Mouse (Mus musculus) natural killer cell, adult 2 months (primary cell): ENCODE measurements around the gene Krt84.
"Not testable (repeated sequence)": the region's sequence is repeated elsewhere in the genome, so short reads cannot be mapped to it uniquely, and the experiment has no call there.

Experiments
- DNase-seq, 2 experiments: peaks; one replicate each; pipeline ENCODE4 v3.0.0; 2022; ENCODE audit warnings: low spot score in 2 of 2

Gene Krt84

GRCm38 (mm10) chr15:101532720-101533119, at the start of gene Krt84:
Gene Krt84, minus strand, starts transcription at chr15:101532820.
- no peak for DNase-seq

DNA sequence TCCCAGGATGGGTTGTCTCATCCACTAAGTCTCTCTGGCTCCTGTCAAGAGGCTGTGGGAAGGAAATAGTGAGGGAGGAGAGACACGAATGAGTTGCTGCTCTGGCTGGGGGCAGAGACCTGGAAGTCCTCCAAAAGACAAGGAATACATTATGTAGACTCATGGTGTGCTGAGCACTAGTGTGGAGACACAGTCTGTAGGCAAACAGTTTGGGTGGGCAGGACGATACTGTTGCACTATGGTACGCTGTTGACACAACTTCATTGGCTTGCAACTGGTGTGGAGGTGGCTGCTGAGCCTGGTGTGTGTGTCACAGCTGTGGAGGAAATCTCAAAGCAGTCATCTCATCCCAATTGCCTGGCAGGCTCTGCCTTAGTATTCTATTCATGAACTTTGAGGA, 49.1 kb upstream of the Krt84 start:
- DNase-seq, result no peak

DNA sequence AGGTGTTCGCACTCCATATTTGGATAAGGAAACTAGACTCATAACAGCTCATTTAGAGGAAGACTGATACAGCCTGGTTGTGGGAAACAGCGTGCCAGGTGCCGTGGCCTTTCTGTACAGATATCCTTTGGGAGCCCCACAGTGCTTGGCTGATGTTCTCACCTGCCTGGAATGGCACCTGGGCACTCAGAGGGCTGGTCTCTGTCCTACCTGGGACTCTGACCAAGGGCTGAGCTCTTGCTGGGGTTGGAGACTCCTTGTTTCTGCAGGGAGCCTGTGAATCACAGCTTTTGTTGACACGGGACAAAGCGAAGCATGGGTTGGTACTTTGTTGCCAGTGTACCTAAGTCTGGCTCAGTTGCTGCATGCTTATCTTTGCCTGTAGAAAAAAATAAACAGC, 42.9 kb upstream of the Krt84 start:
- no peak for DNase-seq

GRCm38 (mm10) chr15:101573796-101574345, 41.3 kb upstream of the Krt84 start, which contains the start of gene Krt75:
Gene Krt75, minus strand, starts transcription at chr15:101573904.
- no peak for DNase-seq

GRCm38 (mm10) chr15:101567780-101568179, 35.2 kb upstream of the Krt84 start:
- no peak for DNase-seq

- no peak for DNase-seq
Measured at GRCm38 (mm10) chr15:101562850-101563249, 30.2 kb upstream of the Krt84 start, which contains the start of gene Krt90. Gene Krt90, minus strand, starts transcription at chr15:101562950.

DNA sequence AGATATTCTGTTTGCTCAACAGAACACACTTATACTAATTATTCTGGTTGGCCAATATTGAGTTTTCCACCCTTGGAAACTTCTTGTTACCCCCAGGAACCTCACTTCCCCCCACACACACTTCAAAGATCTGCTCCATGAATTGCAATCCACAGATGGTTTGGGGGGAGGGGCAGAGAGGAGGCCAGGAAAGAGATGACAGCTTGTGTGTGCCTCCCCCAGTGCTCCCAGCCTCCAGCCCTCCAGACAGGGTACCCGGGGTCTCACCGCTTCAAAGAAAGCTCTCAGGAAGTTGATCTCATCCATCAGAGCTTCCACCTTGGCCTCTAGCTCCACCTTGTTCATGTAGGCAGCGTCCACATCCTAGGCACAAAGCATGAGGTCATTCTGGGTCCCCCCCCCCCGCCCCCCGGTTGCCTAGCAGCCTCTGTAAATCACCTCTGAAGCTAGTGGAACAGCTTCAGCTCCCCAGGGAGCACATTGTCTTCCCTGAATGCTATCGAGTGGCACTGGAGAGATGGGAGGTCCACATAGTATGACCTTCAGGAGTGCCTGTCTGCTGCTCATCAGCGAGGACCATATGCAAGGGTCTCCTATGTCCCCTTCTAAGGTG, 25.5 kb upstream of the Krt84 start:
- no peak for DNase-seq

GRCm38 (mm10) chr15:101553169-101553568, 20.5 kb upstream of the Krt84 start:
- no peak for DNase-seq

DNA sequence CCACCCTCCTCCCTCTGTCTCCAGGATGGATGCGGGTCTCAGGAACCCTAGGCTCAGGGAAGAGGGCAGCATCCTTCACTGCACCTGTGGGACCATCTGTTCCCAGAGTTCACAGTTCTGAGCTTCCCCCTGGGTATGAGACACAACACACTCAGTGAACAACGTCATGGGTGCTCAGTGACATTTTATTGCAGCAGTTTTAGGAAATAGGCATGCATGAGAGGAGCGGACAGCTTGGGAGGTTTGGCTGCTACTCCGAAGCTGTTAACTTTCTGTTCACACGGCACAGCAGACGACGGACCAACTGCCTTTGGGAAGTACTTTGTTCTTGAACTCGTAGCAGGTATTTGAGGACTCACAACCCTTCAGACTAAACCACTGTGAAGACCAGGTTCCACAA, 19.6 kb upstream of the Krt84 start:
- DNase-seq, result no peak

DNA sequence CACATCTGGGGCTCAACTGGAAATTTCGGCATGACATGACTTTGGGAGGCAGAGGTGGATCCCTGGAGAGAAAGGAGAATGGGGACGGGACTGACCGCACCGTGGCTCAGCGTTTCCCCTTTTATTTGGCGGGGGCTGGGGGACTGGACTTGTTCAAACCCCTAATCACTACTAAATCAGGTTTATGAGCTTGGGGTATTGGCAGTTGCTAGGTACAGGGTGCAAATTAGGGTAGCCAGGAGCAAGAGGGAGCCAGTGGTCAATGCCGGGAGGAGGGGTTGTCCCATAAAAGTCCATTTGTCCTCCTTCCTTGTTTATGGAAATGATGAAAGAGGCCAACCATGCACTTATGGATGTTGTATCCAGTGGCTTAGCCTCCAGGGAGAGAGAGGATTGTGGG, 17.9 kb upstream of the Krt84 start, which contains the start of gene Krt82:
Gene Krt82, minus strand, starts transcription at position 101 of the 400 bp plus-strand sequence.
- no peak for DNase-seq

DNA sequence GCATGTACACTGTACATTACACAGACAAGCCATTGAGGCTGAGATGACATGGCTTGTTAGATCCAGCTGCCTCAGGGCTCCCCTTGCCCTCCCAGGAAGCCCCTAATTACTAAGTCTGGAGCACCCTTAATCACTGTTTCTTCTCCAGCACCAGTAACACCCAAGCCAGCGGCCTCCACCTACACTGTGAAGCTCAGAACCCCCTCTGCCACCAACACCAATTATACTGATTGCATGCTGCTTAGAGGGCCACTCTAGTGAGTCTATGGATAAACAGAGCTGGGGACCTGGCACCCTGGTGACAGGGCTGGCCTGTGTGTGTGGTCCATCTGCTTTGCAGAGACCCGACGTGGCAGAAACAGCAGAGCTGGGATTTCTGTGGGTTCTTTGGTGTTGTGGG, 11.9 kb upstream of the Krt84 start:
- no peak for DNase-seq

- no peak for DNase-seq
Measured at GRCm38 (mm10) chr15:101542543-101542942, 9.9 kb upstream of the Krt84 start.

- no peak for DNase-seq
Measured at GRCm38 (mm10) chr15:101538580-101538900, 5.9 kb upstream of the Krt84 start.

DNA sequence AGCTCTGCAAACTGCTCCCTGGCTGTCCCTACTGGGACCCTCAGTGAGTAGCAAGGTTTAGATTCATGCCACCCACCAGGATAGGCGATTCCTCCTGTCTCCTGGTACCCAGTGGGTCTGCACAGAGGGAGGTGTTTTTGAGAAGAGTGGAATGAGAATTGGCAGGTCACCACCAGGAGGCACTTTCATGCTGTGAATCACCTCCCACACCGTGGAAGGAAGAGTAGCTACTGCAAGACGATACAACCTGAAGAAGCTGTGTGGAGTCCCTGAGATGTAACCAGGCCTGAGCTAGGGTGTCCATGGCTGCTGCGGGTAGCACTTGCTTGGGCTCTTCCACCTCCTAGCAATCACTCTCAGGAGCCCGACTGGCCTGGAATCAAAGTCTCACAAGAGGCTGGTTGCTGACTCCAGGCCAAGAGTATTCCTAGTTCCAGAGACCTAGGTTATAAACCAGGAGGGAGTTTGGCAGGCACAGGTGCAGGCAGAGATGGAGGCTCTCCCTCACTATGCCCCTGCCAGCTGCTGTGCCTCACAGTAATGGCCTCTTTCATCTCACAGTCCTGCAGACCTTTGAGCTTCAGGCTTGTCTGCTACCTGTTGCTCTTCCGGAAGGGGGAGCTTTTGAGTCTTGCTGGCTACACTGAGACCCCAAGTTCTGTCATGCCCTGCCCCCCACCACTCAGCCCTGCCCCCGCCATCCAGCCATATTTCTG, 5.4 kb upstream of the Krt84 start:
- no peak for DNase-seq

DNA sequence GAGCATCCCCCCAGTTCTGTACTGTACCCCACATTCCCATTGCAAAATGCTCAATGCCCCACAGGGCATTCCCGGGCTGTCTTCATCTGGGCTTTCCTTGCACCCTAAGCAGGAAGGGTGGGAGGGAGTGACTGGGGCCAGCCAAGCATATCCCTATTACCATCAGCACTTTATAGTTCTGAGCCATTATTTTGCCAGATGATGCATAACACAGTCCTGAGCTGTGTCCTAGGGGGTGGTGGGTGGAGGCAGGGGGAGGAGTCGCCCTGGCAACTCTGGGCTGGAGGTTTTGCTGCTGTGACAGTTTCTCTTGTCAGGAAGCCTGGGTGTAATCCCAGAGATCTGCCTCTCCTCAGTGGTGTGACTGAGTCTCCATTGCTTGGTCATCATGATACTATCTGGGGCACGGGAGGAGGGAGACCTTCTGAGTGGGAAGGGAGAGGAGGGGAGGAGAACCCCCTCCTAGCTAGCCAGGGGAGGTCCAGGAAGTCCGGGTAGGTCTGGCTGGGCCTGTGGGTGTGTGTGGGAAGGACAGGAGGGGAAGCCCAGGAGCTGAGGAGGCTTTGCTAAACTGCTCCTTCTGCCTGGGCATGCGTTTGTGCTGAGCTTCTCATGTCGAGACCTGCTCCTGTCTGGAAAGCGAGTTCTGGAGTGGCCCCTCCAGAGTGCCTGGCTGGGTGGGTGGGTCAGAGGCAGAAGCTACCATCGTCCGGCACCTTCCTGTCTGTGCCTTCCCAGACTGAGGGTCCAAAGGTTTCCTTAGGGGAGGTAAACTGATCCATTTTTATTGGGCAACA, 3.6 kb upstream of the Krt84 start:
- no peak for DNase-seq

- DNase-seq, result no peak
Measured at GRCm38 (mm10) chr15:101522556-101523232, 9.9 kb downstream of the Krt84 start.

DNA sequence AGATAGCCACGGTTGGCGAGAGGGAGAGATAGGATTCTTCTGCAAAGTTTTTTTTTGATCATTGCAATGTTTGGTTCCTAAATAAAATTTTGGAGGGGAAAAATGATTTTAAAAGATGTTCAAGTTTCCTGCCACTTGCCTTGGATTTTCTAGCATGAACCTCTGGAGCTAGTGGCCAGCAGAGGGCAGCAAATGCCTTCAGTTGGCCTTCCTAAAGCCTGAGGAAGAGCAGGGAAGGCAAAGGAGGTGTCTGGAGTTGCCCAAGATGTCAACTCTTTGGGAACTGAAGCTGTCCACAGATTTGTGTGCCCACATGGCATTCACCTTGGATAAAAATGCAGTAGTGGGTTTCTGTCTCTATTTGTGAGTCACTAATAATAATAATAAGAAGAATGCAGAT, 12.8 kb downstream of the Krt84 start:
- DNase-seq, result no peak

DNA sequence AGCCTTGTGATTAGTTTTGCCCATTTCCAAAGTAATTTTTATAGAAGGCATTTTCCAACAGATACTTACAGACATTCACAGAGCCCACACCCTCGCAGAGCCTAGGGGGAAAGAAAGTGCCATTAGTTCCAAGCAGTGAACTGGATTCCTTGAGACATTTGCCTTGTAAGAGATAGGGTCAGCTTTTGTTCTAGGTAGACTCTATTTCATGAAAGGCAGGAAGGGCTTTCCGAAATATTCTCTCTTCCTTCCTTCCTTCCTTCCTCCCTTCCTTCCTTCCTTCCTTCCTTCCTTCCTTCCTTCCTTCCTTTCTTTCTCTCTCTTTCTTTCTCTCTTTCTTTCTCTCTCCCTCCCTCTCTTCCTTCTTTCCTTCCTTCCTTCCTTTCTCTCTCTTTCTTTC, 15.5 kb downstream of the Krt84 start, which contains the start of gene Gm49425:
Gene Gm49425, minus strand, starts transcription at position 101 of the 400 bp plus-strand sequence.
- DNase-seq, result not testable (repeated sequence)

DNA sequence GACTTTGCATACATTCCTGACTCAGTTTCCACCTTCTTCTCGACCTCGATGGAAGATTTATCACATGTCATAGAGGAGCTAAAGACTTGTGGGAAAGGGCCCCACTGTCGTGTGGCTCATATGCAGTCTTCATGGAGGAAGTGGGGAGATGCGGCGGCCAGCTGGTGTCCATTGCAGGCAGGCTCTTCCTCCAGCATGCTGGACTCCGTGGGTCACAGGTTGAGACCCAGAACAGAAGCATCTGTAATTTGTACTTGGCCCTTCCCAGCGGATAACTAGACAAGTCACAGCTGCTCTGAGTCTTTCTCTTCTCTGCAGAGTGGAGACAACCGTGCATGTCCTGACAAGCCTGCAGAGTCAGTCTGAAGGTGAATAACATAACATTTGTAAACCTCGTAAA, 24.4 kb downstream of the Krt84 start:
- DNase-seq, result no peak

DNA sequence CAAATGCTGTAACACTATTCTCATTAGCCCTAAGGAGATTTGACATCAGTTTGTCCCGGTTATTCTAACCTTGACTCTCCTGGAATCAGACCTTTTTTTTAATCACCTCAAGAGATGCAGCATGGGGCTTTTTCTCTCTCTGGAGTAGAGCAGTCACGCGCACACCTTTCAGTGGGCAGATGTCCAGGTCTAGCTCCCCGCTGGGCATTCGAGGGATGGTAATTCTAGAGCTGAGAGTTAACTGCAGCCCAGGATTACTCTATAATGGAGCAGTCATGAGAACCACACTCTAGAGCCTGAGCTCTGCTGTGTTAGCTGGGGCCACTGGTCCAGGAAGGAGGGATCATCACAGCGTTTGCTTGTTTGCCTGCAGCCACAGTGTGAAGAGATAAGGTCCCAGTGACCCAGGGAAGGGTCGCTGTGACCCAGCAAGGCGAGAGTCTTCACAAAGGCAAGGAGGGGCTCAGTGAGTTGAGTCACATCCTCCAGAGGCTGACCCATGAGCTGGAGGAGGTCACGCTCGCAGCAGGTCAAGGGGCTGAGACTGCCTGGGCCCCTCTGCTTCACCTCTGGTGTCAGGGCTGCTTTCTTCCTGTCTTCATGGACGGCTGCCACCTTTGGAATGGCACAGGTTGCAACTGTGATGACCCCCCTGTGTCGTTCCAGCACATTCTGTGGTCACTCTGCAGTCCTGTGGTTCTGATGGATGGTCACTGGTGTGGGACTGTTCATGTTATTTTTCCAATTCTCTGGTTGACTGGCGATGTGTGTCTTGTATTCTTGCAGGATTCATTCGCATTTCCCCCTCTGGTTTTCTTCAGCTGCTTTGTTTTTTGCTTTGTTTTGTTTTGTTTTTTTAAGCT, 25.5 kb downstream of the Krt84 start:
- no peak for DNase-seq

GRCm38 (mm10) chr15:101497181-101497580, 35.4 kb downstream of the Krt84 start:
- no peak for DNase-seq
